ENCODE assay signal across 43 mouse cellular contexts in the genomic region with DNA sequence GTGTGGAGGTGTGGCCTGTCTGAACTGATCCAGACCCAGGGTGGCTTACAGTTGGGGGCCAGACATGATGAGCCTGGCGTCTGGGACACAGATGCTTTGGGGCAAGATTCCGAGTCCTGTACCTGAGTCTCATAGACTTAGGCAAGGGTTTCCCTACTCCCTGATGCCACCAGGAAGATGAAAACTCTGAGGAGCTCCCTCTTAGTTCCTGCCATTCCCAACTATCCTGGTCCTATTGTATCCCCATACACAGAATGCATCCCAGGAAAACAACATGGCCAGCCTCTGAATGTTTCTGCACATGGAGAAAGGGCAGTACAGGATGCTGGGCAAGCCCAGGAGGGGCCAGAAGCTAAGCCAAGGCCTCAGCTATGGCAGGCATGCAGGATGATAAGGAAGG. TPM values are rescaled to one million over a fixed set of nuclear protein-coding genes. Genes with fewer than 3 reads are reported as not detected.
"Had no signal": no experiment of that assay in that cellular context is flagged by ENCODE, and none has a peak within 500 bp of the region (broad histone marks: within the 10 kb centered on the region; RNA-seq: fewer than 3 reads in every experiment).

No protein-coding gene starts in this region.

- H3K9ac ChIP-seq: limb, embryonic 12.5 days; limb, embryonic 13.5 days; limb, embryonic 15.5 days; liver, embryonic 12.5 days; liver, embryonic 13.5 days; liver, embryonic 14.5 days; liver, embryonic 15.5 days; liver, postnatal 0 days; lung, embryonic 14.5 days; lung, embryonic 15.5 days; midbrain, embryonic 12.5 days; midbrain, embryonic 13.5 days; midbrain, embryonic 15.5 days; neural tube, embryonic 12.5 days had no signal

- H3K4me1 ChIP-seq: limb, embryonic 10.5 days; limb, embryonic 12.5 days; limb, embryonic 13.5 days; limb, embryonic 15.5 days; liver, embryonic 12.5 days; liver, embryonic 13.5 days; liver, embryonic 15.5 days; lung, embryonic 15.5 days; megakaryocyte, embryonic 14.5 days; midbrain, embryonic 10.5 days; midbrain, embryonic 12.5 days; midbrain, embryonic 13.5 days; midbrain, embryonic 15.5 days; neural tube, embryonic 12.5 days had no signal

- H3K27me3 ChIP-seq: limb, embryonic 12.5 days; limb, embryonic 13.5 days; limb, embryonic 15.5 days; liver, embryonic 12.5 days; liver, embryonic 13.5 days; liver, embryonic 15.5 days; lung, embryonic 15.5 days; midbrain, embryonic 12.5 days; midbrain, embryonic 13.5 days; midbrain, embryonic 15.5 days; neural tube, embryonic 12.5 days had no signal

- ATAC-seq: liver, embryonic 12.5 days; liver, postnatal 0 days; lung, postnatal 0 days; midbrain, embryonic 13.5 days; midbrain, embryonic 15.5 days; midbrain, embryonic 16.5 days had no signal

- H3K36me3 ChIP-seq: limb, embryonic 10.5 days; limb, embryonic 12.5 days; limb, embryonic 13.5 days; limb, embryonic 15.5 days; liver, embryonic 12.5 days; liver, embryonic 13.5 days; liver, embryonic 15.5 days; lung, embryonic 15.5 days; midbrain, embryonic 10.5 days; midbrain, embryonic 12.5 days; midbrain, embryonic 13.5 days; midbrain, embryonic 15.5 days; neural tube, embryonic 12.5 days had no signal

- H3K27ac ChIP-seq: limb, embryonic 10.5 days; limb, embryonic 12.5 days; limb, embryonic 13.5 days; limb, embryonic 15.5 days; liver, embryonic 12.5 days; liver, embryonic 13.5 days; liver, embryonic 14.5 days; liver, embryonic 15.5 days; lung, embryonic 15.5 days; macrophage; midbrain, embryonic 10.5 days; midbrain, embryonic 12.5 days; midbrain, embryonic 13.5 days; midbrain, embryonic 15.5 days; neural tube, embryonic 12.5 days had no signal

- H3K4me2 ChIP-seq: limb, embryonic 12.5 days; limb, embryonic 13.5 days; limb, embryonic 15.5 days; liver, embryonic 11.5 days; liver, embryonic 12.5 days; liver, embryonic 13.5 days; liver, embryonic 15.5 days; lung, embryonic 14.5 days; lung, embryonic 15.5 days; midbrain, embryonic 11.5 days; midbrain, embryonic 12.5 days; midbrain, embryonic 13.5 days; midbrain, embryonic 15.5 days; neural tube, embryonic 12.5 days had no signal

- H3K9me3 ChIP-seq: limb, embryonic 10.5 days; limb, embryonic 12.5 days; limb, embryonic 13.5 days; limb, embryonic 15.5 days; liver, embryonic 12.5 days; liver, embryonic 13.5 days; liver, embryonic 15.5 days; lung, embryonic 15.5 days; megakaryocyte, embryonic 14.5 days; midbrain, embryonic 10.5 days; midbrain, embryonic 12.5 days; midbrain, embryonic 13.5 days; midbrain, embryonic 15.5 days; neural tube, embryonic 12.5 days had no signal

- DNase-seq: left cerebral cortex, postnatal 4 days; liver; liver, embryonic 13.5 days; liver, postnatal 0 days; lung, adult 18-20 months; lung, adult 2 months; lung, embryonic 14.5 days; lung, postnatal 10 days; lung, postnatal 14 days; lung, postnatal 36 days; lung, postnatal 4 days; midbrain, embryonic 14.5 days had no signal

- H3K4me3 ChIP-seq: limb, embryonic 10.5 days; limb, embryonic 12.5 days; limb, embryonic 13.5 days; limb, embryonic 15.5 days; liver, embryonic 12.5 days; liver, embryonic 13.5 days; liver, embryonic 15.5 days; lung, embryonic 15.5 days; megakaryocyte, embryonic 14.5 days; midbrain, embryonic 10.5 days; midbrain, embryonic 12.5 days; midbrain, embryonic 13.5 days; midbrain, embryonic 15.5 days; myocyte; neural tube, embryonic 12.5 days had no signal

RNA-seq across cellular contexts. Expression of a gene that starts 11.1 kb away (rescaled TPM):
- total RNA-seq: left cerebral cortex, postnatal 10 days; left cerebral cortex, postnatal 14 days; left cerebral cortex, postnatal 25 days; left cerebral cortex, postnatal 36 days; left cerebral cortex, postnatal 4 days; liver, adult 2 months; megakaryocyte-erythroid progenitor cell, adult 5-6 weeks; monocyte, adult 5-6 weeks had no signal
- polyA plus RNA-seq: limb, embryonic 10.5 days; limb, embryonic 11.5 days; limb, embryonic 12.5 days; liver, adult 2 months; lung, embryonic 14.5 days; lung, embryonic 16.5 days; midbrain, embryonic 10.5 days; midbrain, embryonic 11.5 days; midbrain, embryonic 13.5 days; midbrain, embryonic 14.5 days; midbrain, embryonic 15.5 days; midbrain, embryonic 16.5 days; midbrain, postnatal 0 days; neural tube, embryonic 11.5 days had no signal
